ENCODE assay signal across 23 mouse cellular contexts in the genomic region with DNA sequence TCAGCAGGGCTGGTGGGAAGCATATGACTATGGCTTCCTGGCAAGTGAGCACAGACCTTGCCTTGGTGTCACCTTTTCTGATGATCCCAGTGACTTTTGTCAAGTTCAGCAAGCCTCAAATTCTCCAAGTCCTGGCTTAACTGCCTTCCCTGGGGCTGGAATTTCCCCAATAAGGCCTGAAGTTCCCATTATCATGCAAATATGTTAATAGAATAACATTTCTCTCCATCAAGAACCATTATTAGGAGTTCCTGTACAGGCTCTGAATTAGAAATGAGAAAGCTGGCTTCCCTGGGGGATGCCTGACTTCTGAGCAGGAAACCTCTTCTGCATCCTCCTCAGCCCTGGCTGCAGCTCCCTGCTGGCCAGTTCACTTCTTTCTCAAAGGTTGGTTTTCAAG.
"Had no signal": no experiment of that assay in that cellular context is flagged by ENCODE, and none has a peak within 500 bp of the region (broad histone marks: within the 10 kb centered on the region; RNA-seq: fewer than 3 reads in every experiment).

No protein-coding gene starts in this region.

- H3K4me1 ChIP-seq: heart, embryonic 10.5 days; heart, embryonic 12.5 days; intestine, embryonic 15.5 days; limb, embryonic 15.5 days; liver, embryonic 12.5 days had no signal

- H3K4me3 ChIP-seq: gastrocnemius, adult 2 months; heart, embryonic 10.5 days; heart, embryonic 12.5 days; hindbrain, embryonic 10.5 days; hindbrain, embryonic 12.5 days; intestine, embryonic 15.5 days; layer of hippocampus, adult 2 months; left cerebral cortex, adult 2 months; limb, embryonic 13.5 days; limb, embryonic 15.5 days; liver, embryonic 12.5 days had no signal

- DNase-seq: gastrocnemius, adult 2 months; gastrocnemius, postnatal 10 days; gastrocnemius, postnatal 25 days; heart, adult 18-20 months; heart, postnatal 10 days; heart, postnatal 4 days; kidney, adult 18-20 months; kidney, adult 8-10 months; kidney, postnatal 10 days; kidney, postnatal 25 days; kidney, postnatal 4 days; left cerebral cortex, postnatal 4 days had no signal

- H3K9ac ChIP-seq: heart, embryonic 12.5 days; hindbrain, embryonic 12.5 days; hindbrain, embryonic 14.5 days; intestine, embryonic 15.5 days; limb, embryonic 13.5 days; limb, embryonic 15.5 days; liver, embryonic 12.5 days had no signal

- H3K27ac ChIP-seq: gastrocnemius, adult 2 months; heart, embryonic 10.5 days; hindbrain, embryonic 10.5 days; hindbrain, embryonic 12.5 days; intestine, embryonic 15.5 days; layer of hippocampus, adult 2 months; left cerebral cortex, adult 2 months; limb, embryonic 13.5 days; limb, embryonic 15.5 days; liver, embryonic 12.5 days had no signal

- H3K36me3 ChIP-seq: heart, embryonic 10.5 days; heart, embryonic 12.5 days; hindbrain, embryonic 10.5 days; hindbrain, embryonic 12.5 days; intestine, embryonic 15.5 days; limb, embryonic 13.5 days; limb, embryonic 15.5 days; liver, embryonic 12.5 days had no signal

- H3K9me3 ChIP-seq: heart, embryonic 10.5 days; intestine, embryonic 15.5 days; limb, embryonic 13.5 days; limb, embryonic 15.5 days had no signal
